13 mouse cellular contexts compared by ENCODE assay signal in the genomic region with DNA sequence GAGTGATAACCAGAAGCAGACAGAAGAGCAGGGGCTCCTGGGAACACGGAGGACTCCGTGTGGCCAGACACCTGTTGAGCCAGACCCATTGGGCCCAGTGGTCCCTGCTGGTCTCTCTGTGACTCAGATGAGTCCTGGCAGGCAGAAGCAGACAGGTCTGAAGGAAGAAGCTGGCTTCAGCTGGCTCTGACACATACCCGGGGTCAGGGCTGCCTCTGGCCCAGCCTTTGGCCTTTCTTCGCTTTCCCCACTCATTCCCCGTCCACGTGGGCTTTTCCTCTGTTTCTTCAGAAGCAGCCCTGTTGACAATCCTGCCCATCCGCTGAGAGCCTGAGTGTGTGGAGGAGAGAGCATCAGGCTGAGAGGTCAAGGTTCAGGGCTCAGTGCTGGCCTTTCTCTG. TPM values are rescaled to one million over a fixed set of nuclear protein-coding genes. Genes with fewer than 3 reads are reported as not detected.
DNase-seq lines count a peak whose midpoint lies in the region; ATAC-seq and TF ChIP-seq lines count a peak whose summit lies in the region.
"Had no signal": no experiment of that assay in that cellular context is flagged by ENCODE, and none has a peak within 500 bp of the region (broad histone marks: within the 10 kb centered on the region; RNA-seq: fewer than 3 reads in every experiment).

No protein-coding gene starts in this region.

- WGBS in forebrain, embryonic 12.5 days = 61% methylated on average over 7 of the region's 7 CpGs
- 75% methylated on average over 7 of the region's 7 CpGs for WGBS in forebrain, embryonic 16.5 days
- 50% methylated on average over 7 of the region's 7 CpGs for WGBS in kidney, embryonic 14.5 days
- whole genome bisulfite sequencing in intestine, postnatal 0 days = 64% methylated on average over 7 of the region's 7 CpGs

- ATAC-seq in forebrain, embryonic 12.5 days (ENCODE audit: low FRiP score) = no peak
- no peak for ATAC-seq in forebrain, embryonic 16.5 days
- ATAC-seq in kidney, embryonic 14.5 days (ENCODE audit: low FRiP score, low TSS enrichment) = 0 out of 2 replicates have a peak, but pooled peaks have one; percentile 8
- ATAC-seq in intestine, postnatal 0 days = 0 out of 2 replicates have a peak, but pooled peaks have one; percentile 15

- TF ChIP-seq CTCF in intestine, postnatal 0 days (IDR thresholded peaks at IDR 0.05; ENCODE audit: low read depth) = no peak

- H3K4me2 ChIP-seq in forebrain, embryonic 12.5 days = no peak overlapping the region
- no peak overlapping the region for H3K4me2 ChIP-seq in forebrain, embryonic 16.5 days (ENCODE audit: low read length)
- no peak overlapping the region for H3K4me2 ChIP-seq in kidney, embryonic 14.5 days (replicated peaks; ENCODE audit: low read depth, low read length)
- no peak overlapping the region for H3K4me2 ChIP-seq in intestine, postnatal 0 days (replicated peaks; ENCODE audit: low read depth)
- H3K4me2 ChIP-seq: hindbrain, embryonic 15.5 days had no signal

- H3K4me1 ChIP-seq in forebrain, embryonic 12.5 days = peaks cover 6% of the 10 kb centered on the region; the same call in 1 of the 2 replicates
- peaks cover 2% of the 10 kb centered on the region; the same call in 1 of the 2 replicates for H3K4me1 ChIP-seq in forebrain, embryonic 16.5 days (replicated peaks; ENCODE audit: control insufficient read depth, insufficient read depth, low read length)
- peaks cover 5% of the 10 kb centered on the region; the same call in 1 of the 2 replicates for H3K4me1 ChIP-seq in kidney, embryonic 14.5 days (ENCODE audit: control insufficient read depth, insufficient read depth, low read length)
- 0 out of 2 replicates have a peak, but pooled peaks cover 3% of the 10 kb centered on the region for H3K4me1 ChIP-seq in intestine, postnatal 0 days (replicated peaks; ENCODE audit: control insufficient read depth, insufficient read depth, low read length)
- H3K4me1 ChIP-seq: hindbrain, embryonic 15.5 days had no signal

- no peak for DNase-seq in kidney, postnatal 4 days
- DNase-seq in adipocyte (ENCODE audit: low spot score) = peak; percentile 46
- DNase-seq in c-Kit-positive CD71-positive TER-119-positive erythroid progenitor cells, embryonic 14.5 days (ENCODE audit: low spot score) = no peak
- DNase-seq in spleen, adult 18-20 months = no peak
- DNase-seq: B cell, adult 2 months; cerebellum, adult 9-11 months; gastrocnemius, postnatal 10 days had no signal

- no peak overlapping the region for H3K9ac ChIP-seq in forebrain, embryonic 12.5 days
- H3K9ac ChIP-seq in forebrain, embryonic 16.5 days (replicated peaks; ENCODE audit: low read depth, low read length) = no peak overlapping the region
- H3K9ac ChIP-seq in kidney, embryonic 14.5 days (ENCODE audit: low read depth, low read length) = no peak overlapping the region
- no peak overlapping the region for H3K9ac ChIP-seq in intestine, postnatal 0 days (ENCODE audit: low read depth, low read length)
- H3K9ac ChIP-seq: hindbrain, embryonic 15.5 days had no signal

- H3K4me3 ChIP-seq in forebrain, embryonic 12.5 days (replicated peaks) = no peak overlapping the region
- no peak overlapping the region for H3K4me3 ChIP-seq in forebrain, embryonic 16.5 days (replicated peaks; ENCODE audit: low read length)
- H3K4me3 ChIP-seq in kidney, embryonic 14.5 days (ENCODE audit: low read length) = no peak overlapping the region
- H3K4me3 ChIP-seq in intestine, postnatal 0 days (ENCODE audit: low read depth, low read length) = no peak overlapping the region
- H3K4me3 ChIP-seq: hindbrain, embryonic 15.5 days had no signal

- no peaks in the 10 kb centered on the region for H3K27me3 ChIP-seq in forebrain, embryonic 12.5 days
- H3K27me3 ChIP-seq in forebrain, embryonic 16.5 days (replicated peaks; ENCODE audit: control insufficient read depth, insufficient read depth, low read length) = no peaks in the 10 kb centered on the region
- no peaks in the 10 kb centered on the region for H3K27me3 ChIP-seq in kidney, embryonic 14.5 days (ENCODE audit: control insufficient read depth, insufficient read depth, low read length)
- H3K27me3 ChIP-seq in intestine, postnatal 0 days (replicated peaks; ENCODE audit: control insufficient read depth, insufficient read depth, low read length) = no peaks in the 10 kb centered on the region
- H3K27me3 ChIP-seq: hindbrain, embryonic 15.5 days had no signal

- no peaks in the 10 kb centered on the region for H3K36me3 ChIP-seq in forebrain, embryonic 12.5 days (replicated peaks)
- H3K36me3 ChIP-seq in forebrain, embryonic 16.5 days (ENCODE audit: control insufficient read depth, insufficient read depth) = no peaks in the 10 kb centered on the region
- H3K36me3 ChIP-seq in kidney, embryonic 14.5 days (ENCODE audit: control insufficient read depth, insufficient read depth, low read length) = no peaks in the 10 kb centered on the region
- no peaks in the 10 kb centered on the region for H3K36me3 ChIP-seq in intestine, postnatal 0 days (ENCODE audit: control insufficient read depth, insufficient read depth)
- H3K36me3 ChIP-seq: hindbrain, embryonic 15.5 days had no signal

- H3K27ac ChIP-seq in forebrain, embryonic 12.5 days = peak overlapping the region; percentile 50; the same call in 1 of the 2 replicates
- no peak overlapping the region for H3K27ac ChIP-seq in forebrain, embryonic 16.5 days (ENCODE audit: low read length)
- H3K27ac ChIP-seq in kidney, embryonic 14.5 days (ENCODE audit: low read depth, low read length) = no peak overlapping the region
- H3K27ac ChIP-seq in intestine, postnatal 0 days (ENCODE audit: low read depth, low read length) = no peak overlapping the region
- H3K27ac ChIP-seq: hindbrain, embryonic 15.5 days; macrophage had no signal

- no peaks in the 10 kb centered on the region for H3K9me3 ChIP-seq in forebrain, embryonic 12.5 days
- H3K9me3 ChIP-seq in forebrain, embryonic 16.5 days (ENCODE audit: control insufficient read depth, low read length) = no peaks in the 10 kb centered on the region
- no peaks in the 10 kb centered on the region for H3K9me3 ChIP-seq in kidney, embryonic 14.5 days (ENCODE audit: control insufficient read depth, low read length)
- no peaks in the 10 kb centered on the region for H3K9me3 ChIP-seq in intestine, postnatal 0 days (ENCODE audit: control insufficient read depth)
- H3K9me3 ChIP-seq: hindbrain, embryonic 15.5 days had no signal

RNA-seq across cellular contexts. Expression of gene Tob1, which starts 36.0 kb away (rescaled TPM):
- polyA plus RNA-seq in forebrain, embryonic 12.5 days (2016; fragmentation: Nextera tagmentation; extraction: Ambion mirVana) = 42.6 and 43.1 TPM in 2 replicates
- polyA plus RNA-seq in forebrain, embryonic 16.5 days (2015; fragmentation: Nextera tagmentation; extraction: Ambion mirVana) = 35.1 and 46.0 TPM in 2 replicates
- polyA plus RNA-seq in kidney, embryonic 14.5 days (2014; fragmentation: Nextera tagmentation; extraction: Ambion mirVana) = 27.2 and 36.6 TPM in 2 replicates
- polyA plus RNA-seq in intestine, postnatal 0 days (2015; fragmentation: Nextera tagmentation; extraction: Ambion mirVana) = 69.4 and 71.8 TPM in 2 replicates

Comparison
In these comparisons a context has a peak if more than half of its experiments do, and no peak if none do; other contexts are left out.
1. ATAC-seq: peak in kidney, embryonic 14.5 days (single experiment) and intestine, postnatal 0 days (single experiment); none in forebrain, embryonic 12.5 days (single experiment) and forebrain, embryonic 16.5 days (single experiment).